Mouse (Mus musculus) mesoderm, embryonic 11.5 days (tissue): Measurements from ENCODE around the gene Rai14.
A peak's percentile ranks its signal among the peaks of the same experiment; 100 is the strongest.

Experiments used
- DNase-seq: peaks from one replicate; pipeline ENCODE4 v3.0.0-alpha.2; 2012; ENCODE audit warnings: low read depth, low spot score

Rai14 gene

DNA sequence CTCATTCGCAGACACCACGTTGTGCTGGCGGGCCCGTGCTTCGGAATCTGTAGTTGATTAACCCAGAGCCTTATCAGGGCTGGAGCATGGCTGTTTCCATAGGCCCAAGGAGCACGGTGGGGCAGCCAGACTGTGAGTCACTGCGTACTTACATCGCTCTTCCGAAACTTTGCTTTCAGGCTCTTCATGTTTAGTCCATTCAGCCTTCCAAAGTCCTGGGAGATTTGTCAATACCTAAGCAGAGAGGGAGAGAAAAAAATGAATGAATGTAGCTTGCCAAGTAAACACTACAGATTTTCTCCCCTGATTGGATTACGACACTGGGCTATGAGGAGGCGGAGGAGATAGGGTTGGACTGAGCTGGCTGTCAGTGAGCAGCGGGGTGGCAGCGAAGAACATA lies 24.2 kb downstream of the Rai14 start:
- no peak for DNase-seq

DNA sequence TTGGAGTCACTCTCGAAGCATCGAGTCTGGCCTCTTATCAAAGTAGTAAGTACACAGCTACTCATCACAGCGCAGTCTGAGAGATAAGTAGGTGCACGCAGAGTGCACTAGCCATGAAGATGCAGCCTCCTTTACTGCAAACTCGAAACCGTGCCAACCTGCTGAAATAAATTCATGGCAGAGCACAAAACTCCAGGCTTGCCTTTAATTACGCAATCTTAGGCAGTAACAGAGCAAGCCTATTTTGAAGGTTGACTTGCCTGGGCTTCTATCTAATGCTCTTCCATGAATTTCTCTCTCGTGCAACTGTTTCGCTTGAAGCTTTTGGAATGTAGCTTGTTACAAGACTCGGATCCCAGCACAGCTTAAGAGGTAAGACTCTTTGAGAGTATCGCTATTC lies 25.1 kb downstream of the Rai14 start:
- DNase-seq: no peak

DNA sequence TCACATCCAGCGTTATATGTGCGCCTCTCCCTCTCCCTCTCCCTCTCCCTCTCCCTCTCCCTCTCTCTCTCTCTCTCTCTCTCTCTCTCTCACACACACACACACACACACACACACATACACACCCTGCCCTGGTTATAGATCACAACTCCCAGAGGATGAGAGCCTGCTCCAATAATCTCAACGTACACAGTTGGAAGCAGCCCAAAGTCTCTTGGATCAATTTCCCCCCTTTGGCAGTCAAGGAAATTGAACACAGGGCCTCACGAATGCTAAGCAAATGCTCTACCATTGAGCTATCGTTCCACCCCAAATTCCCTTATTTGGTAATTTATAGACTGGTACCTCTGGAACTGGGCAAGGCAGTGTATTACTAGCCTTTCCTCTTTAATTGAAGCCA lies 25.7 kb downstream of the Rai14 start:
- DNase-seq: no peak

DNA sequence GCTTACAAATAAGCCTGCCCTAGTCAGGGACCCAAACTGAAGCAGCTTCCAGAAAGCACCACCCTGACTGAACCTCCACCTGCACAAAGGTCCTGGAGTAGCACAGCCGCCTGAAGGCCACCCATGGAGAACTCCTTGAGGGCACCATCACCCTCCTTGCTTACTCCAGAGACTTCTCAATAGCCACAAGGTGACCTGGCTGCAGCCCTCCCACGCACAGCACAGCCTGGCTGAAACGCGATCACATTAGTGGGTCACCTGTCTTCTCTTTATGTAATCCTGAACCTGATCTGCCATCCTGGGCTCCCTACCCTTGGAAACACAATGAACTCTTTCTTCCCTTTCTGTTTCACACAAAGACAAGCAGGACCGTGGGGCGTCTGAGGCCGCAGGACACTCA lies 27.1 kb downstream of the Rai14 start:
- no peak for DNase-seq

DNA sequence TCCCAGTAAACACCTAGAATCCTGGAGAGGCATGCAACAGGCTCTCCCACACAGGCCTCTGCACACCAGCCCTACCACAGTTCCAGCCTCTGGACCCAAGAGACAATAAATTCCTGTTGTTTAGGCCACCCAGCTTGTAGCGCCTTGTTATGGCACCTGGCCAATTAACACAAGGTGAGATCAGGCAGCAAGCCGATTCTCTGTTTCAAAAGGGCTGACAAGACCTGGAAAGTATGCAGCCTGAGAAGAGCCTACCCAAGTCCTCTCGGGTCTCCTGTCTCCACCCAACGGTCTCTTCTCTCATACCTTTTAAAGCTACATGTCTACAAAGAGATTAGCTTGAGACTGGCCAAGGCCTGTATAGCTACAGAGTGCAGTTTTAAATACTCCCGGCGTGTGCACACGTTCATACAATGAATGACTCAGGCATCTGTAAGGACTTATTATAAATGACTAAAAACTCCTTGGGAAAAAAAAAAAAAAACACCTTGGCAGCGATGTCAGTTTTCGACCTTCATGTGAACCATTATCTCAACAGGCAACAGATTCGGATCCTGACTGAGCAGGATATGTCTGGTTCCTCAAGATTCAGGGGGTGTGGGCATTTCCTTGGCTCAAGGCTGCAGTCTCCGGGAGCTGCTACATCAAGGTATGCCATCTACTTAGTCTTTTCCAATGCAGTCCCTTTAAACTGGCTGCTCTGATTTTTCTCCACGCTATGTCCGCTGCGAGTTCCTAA lies 28.6 kb downstream of the Rai14 start:
- no peak for DNase-seq

DNA sequence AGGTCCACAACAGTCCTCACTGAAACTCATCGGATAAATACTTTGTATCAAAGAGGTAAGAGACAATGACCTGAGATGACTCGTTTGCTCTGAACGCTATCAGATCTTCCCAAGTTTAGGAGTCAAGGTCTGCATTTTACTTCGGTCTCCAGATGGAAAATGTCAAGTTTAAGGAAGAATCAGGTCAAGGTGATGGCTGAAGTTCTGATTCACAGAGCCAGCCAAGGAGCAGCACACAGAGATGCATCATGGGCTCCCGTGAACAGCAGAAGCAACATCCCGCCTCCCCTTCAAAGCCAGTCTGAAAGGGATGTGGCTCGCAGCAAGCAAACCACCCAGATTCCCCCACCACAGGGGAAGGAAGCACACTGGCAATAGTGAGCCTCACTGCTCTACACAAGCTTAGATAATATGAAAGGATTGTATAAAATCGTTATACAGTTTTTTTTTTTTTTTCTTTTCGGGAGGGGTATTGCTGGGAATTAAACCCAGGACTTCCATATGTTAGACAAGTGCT lies 30.7 kb downstream of the Rai14 start:
- no peak for DNase-seq

DNA sequence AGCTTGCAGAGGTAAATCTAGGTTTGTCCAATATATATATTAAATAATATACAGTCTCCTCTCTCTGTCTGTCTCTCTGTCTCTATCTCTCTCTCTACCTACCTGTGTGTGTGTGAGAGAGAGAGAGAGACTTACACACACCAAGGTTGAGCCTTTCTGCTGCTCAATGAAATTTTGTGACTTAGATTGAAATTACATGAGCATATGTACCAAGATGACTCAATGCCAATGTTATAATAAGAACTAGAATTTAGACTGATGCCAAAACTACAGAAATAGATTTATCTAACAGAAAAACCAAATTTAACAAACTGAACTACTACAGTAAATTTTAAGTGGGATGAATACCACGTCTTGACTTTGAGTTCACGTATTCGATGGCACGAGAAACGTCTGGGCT lies 33.9 kb downstream of the Rai14 start:
- DNase-seq: no peak

DNA sequence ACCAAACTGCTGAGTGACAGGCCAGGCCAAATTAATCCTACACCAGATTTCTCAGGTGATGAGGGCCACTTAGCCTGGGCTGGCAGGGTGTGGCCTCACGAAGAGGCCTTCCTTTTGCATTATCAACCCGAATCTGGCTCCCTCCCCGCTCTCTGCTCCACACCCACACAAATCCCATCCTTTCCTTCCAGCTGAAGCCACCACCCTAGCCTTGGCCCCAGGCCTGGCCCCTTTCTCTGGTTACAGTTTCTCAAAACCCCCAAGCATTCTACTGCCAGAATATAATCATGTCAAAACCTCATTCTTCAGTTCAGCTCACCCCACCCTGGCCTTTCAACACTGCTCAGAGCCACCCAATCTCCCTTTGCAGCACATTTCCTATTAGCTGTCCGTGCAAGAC lies 34.9 kb downstream of the Rai14 start:
- no peak for DNase-seq

DNA sequence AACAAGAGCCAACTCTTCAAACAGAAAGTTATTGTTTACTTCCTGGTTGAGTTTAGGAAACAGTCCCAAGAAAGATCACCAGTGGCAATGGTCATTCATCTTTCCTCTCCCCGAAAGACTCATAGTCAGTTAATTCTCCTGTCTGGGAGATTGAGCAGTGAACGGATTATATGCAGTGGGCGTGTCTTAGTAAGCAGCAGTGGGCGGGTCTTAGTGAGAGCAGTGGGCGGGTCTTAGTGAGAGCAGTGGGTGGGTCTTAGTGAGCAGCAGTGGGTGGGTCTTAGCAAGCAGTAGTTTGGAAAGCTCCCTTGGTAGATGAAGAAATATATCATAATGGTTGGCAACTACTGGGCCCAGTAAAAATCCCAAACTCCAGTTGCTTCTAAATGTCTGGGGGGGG lies 38.6 kb downstream of the Rai14 start:
- DNase-seq: no peak

DNA sequence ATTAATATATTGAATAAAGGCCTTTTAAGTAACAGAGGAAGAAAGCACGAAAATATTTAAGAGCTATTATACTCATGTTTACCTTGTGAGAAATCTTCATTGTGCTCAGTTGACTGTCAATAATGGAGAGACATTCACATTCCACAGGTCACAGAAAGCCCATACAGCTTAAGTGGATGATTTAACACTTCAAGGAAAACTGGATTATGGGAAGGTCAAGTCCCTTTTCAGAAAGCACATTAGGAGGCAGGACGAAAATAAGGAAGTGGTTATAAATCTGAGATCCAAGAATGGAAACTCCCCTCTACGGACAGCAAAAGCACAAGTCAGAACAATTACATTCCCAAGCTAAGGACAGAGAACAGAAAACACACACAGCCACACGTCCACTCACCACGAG lies 41.5 kb downstream of the Rai14 start:
- peak; percentile 52 for DNase-seq

DNA sequence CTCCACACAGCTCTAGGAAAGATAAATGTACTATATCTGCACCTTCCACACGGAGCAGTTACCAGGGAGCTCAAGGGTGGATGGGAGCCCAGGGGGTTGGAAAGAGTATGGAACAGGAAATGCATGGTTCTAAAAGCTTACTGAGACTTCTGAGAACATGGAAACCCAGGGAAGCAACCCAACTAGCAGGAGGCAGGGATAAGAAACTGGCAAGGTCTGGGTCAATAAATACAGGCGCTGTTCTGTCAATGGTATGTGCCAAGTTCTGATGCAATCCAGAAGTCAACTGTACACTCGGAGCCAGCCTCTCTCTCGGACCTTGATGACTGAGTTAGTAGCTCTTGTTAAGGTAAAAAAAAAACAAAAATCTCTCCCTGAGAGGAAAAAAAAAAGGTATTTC lies 42.6 kb downstream of the Rai14 start:
- no peak for DNase-seq

DNA sequence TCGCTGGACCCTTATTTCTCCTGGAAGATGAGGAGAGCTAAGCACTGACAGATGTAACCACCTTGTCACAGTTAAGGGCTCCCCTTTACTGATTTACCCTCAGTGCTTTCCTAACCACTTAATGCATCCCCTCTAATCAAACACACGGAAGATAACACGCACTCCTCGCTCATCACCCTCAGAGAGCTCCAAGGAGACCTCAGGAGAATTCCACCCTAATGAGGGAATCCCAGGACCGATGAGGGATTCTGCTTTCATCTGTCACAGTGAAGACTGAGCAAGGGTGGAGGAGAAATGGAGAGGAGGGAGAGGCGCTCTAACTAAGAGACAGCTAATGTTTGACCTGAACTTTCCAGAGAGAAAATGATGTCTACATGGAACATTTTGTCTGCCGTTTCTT lies 44.3 kb downstream of the Rai14 start:
- DNase-seq: no peak

DNA sequence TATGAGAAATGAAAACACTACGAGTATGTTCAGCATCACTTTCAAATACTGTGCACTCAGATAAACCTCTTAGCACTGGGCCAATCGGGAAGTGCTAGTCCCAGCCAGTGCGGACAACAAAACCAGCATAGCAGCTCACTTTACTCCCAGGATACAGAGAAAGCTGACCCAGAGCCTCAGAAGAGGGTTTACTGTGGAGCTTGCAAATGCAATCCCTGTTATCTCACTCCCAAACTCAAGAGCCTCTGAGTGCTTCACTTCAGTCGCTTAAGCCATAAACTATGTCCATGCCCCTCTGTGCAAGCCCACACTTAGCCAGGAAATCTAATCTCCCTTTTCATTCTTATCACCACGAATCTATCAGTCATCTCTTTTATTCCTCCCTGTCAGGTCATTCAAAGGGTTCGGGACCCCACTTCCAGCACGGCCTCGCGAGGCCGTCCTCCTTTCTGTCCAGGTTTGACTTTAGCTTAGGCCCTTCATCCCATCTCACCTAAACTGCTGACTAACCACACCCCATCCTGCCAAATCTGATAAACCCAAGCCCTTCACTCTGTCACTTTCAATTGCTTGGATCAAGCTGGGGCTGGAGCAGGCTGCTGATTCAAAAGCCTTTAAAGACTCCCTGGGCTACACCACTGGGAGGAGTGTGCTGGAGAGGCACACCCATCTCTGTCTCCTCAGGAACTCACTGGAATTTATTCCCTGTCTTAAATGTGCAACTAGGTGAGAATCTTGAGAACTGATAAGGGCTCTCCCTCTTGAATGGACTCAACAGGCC lies 46.1 kb downstream of the Rai14 start:
- no peak for DNase-seq

DNA sequence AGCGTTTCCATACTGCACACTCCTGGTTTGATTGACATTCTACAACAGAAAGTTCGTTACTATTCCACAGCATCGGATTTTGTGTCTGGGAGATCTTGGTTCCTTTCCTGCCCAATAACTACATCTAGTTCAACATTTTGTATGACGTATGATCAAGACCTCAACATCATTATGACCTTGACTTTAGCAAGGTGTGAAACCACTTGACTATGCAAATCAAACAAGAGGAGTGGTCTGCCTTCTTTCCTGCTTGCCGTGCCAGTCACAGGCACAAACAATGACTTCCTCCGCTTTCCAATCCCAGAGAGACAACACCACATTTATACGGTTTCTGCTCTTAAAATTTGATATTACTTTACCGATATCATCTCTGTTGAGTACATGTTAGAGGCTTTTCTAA lies 48.6 kb downstream of the Rai14 start:
- no peak for DNase-seq

DNA sequence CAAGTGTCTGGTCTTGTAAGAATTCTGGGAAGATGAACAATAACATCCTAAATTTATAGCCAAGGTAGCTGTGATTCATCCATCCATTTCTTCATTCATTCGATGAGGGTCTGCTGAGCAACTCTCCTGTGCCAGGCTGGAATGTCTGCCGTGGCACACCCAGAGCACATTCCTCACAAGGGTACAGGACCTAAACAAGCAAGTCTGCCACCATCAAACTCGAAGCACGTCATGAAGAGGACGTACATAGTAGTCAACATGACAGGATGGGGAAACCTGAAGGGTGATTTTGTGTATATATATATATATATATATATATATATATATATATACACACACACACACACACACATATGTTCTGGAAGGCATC lies 49.9 kb downstream of the Rai14 start:
- no peak for DNase-seq

DNA sequence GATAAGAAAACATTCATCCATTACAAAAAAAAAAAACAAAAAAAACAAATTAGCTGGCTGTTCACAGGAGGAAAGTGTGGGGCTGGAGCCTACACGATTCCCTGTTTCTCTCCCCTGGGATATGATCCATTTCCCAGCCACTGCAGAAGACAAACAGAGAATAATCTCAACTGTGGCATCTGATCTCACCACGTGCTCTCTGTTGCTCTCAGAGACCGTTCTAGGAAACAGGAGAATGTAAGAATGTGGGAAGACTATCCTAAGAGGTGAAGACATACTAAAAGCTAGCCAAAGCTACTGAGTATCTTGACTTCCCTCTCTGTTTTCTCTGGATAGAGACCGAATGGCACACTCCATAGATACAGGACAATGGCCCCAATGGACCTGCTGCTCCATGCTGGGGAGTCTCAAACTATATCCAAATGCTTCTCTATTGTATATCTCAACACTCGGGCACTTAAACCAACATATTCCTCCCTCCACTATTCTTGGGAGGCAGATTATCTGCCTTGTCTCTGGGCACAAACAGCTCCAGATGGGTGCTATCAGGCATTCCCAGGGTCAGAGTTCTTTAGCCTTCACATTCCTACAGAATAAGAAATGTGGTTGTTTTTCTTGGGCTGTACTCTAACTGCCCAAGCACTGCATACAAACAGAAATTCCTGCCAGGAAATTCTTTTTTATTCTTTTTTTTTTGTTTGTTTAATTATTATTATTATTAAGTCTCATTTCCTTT lies 50.5 kb downstream of the Rai14 start:
- DNase-seq: no peak

DNA sequence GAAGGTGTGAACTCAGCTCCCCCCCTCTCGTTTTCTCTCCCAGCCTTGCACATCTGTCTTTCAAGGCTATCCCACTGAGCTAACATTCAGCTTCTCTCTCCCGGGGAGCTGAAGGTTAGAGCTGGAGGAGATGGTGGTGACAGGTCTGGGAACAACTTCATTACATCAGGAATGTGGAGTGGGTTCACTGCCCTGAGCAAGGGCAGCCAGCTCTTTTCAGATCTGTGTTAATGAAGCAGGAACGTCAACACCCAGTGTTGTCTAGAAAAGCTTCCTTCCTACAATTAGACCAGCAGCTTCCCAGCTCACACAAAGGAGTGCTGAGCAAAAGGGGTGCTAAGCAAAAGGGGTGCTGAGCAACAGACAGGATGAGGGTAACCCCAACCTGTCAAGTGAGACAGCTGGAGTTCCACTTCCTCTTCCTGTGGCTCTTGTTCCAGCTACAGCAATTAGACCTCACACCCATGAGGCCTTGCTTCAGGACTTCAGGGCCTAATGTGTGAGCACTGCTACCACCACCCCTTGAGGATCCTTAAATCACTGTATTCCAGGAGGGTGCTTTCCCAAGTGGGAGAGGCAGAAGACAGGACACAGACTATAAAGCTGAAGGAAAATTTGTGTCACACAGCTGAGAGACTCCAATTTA lies 52.3 kb downstream of the Rai14 start:
- DNase-seq: no peak

DNA sequence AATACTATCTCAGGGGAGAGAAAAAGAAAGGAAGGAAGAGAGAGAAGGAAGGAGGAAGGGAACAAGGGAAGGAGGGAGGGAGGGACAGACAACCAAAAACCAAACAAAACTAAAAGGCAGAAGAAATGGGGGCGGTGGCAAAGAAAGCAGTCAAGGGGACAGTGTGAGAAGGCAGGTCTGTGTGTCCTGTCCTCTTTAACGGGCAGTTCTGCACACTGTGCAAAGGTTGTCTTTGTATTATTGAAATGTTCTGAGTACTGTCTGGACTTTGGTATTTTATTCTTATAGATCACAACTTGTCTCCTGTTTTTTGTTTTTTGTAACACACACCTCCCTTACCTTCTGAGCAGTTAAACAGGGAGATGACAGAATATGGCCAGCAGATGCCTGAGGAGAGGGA lies 55.6 kb downstream of the Rai14 start:
- DNase-seq: no peak

DNA sequence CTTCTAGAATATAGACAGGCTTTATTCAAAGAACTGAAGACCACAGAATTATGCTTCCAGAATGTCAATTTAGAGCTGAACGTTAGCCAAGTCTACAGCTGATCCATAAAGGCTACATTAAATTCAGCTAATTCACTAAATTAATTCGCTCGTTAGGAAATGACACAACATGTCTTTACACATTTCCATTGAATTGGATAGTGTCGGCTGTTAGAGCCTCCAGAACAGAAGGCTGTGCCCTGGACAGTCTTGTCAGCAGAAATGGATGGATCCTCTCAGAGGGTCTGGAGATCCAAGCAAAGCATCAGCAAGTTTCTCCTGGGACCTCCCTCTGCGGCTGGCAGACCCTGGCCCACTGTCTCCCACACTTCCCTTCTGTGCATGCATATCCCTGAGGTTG lies 58.3 kb downstream of the Rai14 start:
- no peak for DNase-seq

DNA sequence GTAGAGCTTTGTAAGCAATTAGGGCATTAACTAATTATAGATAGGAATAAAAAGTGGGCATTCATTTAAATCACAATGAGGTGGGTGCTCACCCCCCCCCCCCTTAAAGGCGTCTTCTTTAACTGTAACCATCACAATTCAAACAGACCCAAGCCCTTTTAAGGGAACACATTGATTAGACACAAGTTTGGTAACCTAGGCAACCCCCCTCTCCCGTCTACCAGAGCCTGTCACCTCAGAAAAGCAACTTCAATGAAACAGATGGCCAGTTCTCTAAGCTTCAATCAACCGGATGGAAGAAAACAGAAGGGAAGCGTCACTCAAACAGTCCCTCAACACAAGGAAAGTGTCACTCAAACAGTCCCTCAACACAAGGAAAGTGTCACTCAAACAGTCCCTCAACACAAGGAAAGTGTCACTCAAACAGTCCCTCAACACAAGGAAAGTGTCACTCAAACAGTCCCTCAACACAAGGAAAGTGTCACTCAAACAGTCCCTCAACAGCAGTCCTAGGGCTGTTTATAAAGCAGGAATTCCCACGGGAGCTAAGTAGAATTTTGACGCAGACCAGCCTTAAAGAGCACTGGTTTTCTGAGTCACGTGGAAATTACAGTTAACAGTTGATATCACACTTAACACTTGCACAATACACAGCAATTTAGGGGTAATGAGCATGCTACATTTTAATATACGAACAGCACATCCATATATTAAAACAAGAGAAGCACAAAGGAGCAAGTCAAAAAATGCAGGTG lies 59.1 kb downstream of the Rai14 start:
- peak; percentile 67 for DNase-seq

DNA sequence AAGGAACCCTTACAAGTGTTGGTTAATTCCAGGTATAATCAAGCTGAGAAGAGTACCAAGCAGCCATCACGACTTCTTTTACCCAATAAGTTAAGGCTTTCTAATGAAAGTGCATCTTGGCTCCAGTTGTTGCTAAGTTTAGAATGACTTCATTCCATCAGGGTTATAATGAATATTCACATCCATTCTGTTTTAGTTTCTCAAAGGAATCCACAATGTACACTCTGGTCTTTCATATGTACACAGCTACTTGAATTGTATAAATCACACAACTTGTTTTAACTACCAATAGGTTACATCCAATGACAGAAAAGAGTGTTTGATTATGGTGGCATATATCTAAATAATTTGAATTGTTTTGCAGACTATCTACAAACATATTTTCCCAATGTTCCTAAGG lies 59.7 kb downstream of the Rai14 start:
- no peak for DNase-seq
